Mouse (Mus musculus) thymus, adult 2 months (tissue): Measurements from ENCODE around the gene Gpr25. TPM values are rescaled to one million over a fixed set of nuclear protein-coding genes. Genes with fewer than 3 reads are reported as not detected.

Experiments
- DNase-seq: peaks from one replicate; pipeline ENCODE4 v3.0.0; 2021
- H3K27ac ChIP-seq: fragments of 200-500 bp; 2 replicates; pipeline ENCODE4 v1.5.1; 2012; ENCODE audit warnings: low read length, control low read depth; ENCODE audit not compliant: control insufficient read depth, insufficient read depth
- H3K27me3 ChIP-seq: fragments of 200-500 bp; 2 replicates; pipeline ENCODE4 v1.6.1; 2012; ENCODE audit warnings: mild to moderate bottlenecking, low read length, moderate library complexity, mixed read lengths; ENCODE audit not compliant: control insufficient read depth, insufficient read depth
- H3K36me3 ChIP-seq: fragments of 200-500 bp; 2 replicates; pipeline ENCODE4 v1.6.1; 2012; ENCODE audit warnings: mild to moderate bottlenecking, low read length, moderate library complexity; ENCODE audit not compliant: control insufficient read depth, insufficient read depth
- H3K4me1 ChIP-seq: fragments of 200-500 bp; replicated peaks from 2 replicates; pipeline ENCODE4 v1.6.1; 2012; ENCODE audit warnings: low read length; ENCODE audit not compliant: control insufficient read depth, insufficient read depth
- H3K4me3 ChIP-seq: fragments of 200-500 bp; 2 replicates; pipeline ENCODE4 v1.5.1; 2012; ENCODE audit warnings: mild to moderate bottlenecking, low read length, control low read depth, moderate library complexity; ENCODE audit not compliant: control insufficient read depth, insufficient read depth
- CTCF ChIP-seq: fragments of 200-500 bp; IDR thresholded peaks from 2 replicates; pipeline ENCODE4 v1.5.1; 2012; ENCODE audit warnings: mild to moderate bottlenecking, control low read depth, low read length, moderate library complexity, borderline replicate concordance; ENCODE audit not compliant: control insufficient read depth, poor library complexity, insufficient read depth; ENCODE audit errors: extremely low read depth
- POLR2A ChIP-seq: fragments of 200-500 bp; IDR thresholded peaks from 2 replicates; pipeline ENCODE4 v1.6.1; 2012; ENCODE audit warnings: mild to moderate bottlenecking, low read length, control low read depth, moderate library complexity; ENCODE audit not compliant: control insufficient read depth, poor library complexity, insufficient read depth; ENCODE audit errors: extremely low read depth
- WGBS: fragments of 180-500 bp; shearing (Covaris S2); methylation state at CpG from one replicate; pipeline ENCODE4 v1.1.7; 2018; 5-methylcytosine and 5-hydroxymethylcytosine counted together
- polyA plus RNA-seq: library from polyadenylated mRNA; depleted of rRNA; stranded (reverse); fragments of >200 nt; gene quantifications from 2 replicates; pipeline ENCODE4 v1.2.3, GENCODE M21; 2012

Gene Gpr25
- polyA plus RNA-seq, 1 experiment: 24.4 TPM

DNA sequence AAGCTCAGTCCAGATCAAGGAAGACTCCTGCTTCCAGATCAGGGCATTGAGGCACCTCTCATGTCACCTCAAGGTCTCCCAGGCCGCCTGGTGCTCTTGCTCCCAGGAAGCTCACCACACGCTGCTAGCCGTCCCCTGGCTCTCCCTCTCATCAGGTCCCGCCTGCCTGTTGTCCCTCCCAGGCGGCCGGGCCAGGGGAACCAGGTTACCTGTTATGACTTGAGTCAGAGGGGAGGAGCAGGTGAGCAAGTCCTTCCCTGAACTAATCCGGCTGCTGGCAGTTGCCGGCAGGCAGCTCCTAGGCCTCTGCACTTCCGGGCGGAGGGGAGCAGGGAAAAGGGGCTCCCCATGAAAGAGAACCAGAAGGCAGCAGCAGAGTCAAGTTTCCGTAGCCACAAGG lies 30.5 kb downstream of the Gpr25 start:
- Histone ChIP-seq H3K27ac (no peak overlapping the region), H3K36me3 (no peaks in the 10 kb centered on the region), H3K27me3 (no peaks in the 10 kb centered on the region; the same call in 1 of the 2 replicates), H3K4me3 (no peak overlapping the region), H3K4me1 (peaks cover 38% of the 10 kb centered on the region)
- TF ChIP-seq CTCF (no peak), POLR2A (no peak)
- no peak for DNase-seq
- WGBS: 85% methylated on average over 11 of the region's 11 CpGs

DNA sequence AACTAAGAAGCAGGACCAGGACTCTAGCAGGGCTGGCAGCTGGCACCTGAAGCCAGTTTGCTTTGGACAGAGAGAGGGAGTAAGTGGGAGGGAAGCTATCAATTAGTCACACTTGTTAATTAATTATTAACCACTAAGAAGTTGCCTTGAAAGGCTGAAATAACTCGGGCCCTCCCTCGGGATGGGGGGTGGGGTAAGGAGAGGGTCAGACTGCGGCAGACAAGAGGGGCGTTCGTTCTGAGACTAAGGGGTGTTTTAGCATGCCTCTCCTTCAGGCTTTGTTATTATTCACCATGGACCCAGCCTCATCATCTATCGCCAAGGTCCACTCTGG lies 31.7 kb downstream of the Gpr25 start:
- Histone ChIP-seq H3K27ac (no peak overlapping the region), H3K4me3 (no peak overlapping the region), H3K4me1 (peaks cover 31% of the 10 kb centered on the region), H3K36me3 (no peaks in the 10 kb centered on the region), H3K27me3 (no peaks in the 10 kb centered on the region; the same call in 1 of the 2 replicates)
- 93% methylated on average over 6 of the region's 6 CpGs for WGBS
- DNase-seq: no peak
- TF ChIP-seq POLR2A (no peak), CTCF (no peak)

DNA sequence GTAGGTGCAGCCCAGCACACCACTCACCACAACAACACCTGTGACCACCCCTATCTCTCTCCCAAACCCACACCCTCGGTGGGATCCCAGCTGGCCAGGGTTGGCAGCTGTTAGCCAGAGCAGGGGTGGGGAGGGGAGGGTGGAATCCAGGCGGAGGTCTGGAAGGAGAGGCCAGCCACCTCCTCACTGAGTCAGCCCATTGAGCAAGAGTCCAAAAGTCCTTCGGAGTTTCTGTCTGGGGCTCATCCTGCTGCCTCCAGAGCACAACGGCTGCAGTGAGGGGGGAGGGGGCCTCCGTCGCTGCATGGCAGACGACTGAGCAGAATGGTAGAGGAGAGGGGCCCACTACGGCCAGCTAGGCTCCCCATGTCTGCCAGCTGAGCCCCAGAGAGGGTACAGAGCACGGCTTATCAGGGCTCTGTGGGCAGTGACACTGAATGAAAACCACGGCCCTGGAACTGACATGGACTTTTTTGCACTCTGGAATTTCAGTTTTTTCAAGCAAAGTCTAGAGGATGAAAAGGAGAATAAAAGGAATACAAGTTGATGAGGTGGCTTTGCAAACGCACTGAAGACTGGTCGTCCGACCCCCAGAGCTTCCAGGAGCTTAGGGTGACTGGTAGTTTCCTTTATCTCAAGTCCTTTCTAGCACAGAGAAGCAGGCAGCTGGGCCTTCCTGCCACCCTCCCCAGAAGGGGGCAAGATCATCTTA lies 32.2 kb downstream of the Gpr25 start:
- TF ChIP-seq POLR2A (no peak), CTCF (no peak)
- 42% methylated on average over 13 of the region's 13 CpGs for whole genome bisulfite sequencing
- H3K4me1 ChIP-seq: peaks cover 31% of the 10 kb centered on the region
- no peak overlapping the region for H3K4me3 ChIP-seq
- H3K36me3 ChIP-seq: no peaks in the 10 kb centered on the region
- no peak overlapping the region for H3K27ac ChIP-seq
- H3K27me3 ChIP-seq: no peaks in the 10 kb centered on the region; the same call in 1 of the 2 replicates
- no peak for DNase-seq

DNA sequence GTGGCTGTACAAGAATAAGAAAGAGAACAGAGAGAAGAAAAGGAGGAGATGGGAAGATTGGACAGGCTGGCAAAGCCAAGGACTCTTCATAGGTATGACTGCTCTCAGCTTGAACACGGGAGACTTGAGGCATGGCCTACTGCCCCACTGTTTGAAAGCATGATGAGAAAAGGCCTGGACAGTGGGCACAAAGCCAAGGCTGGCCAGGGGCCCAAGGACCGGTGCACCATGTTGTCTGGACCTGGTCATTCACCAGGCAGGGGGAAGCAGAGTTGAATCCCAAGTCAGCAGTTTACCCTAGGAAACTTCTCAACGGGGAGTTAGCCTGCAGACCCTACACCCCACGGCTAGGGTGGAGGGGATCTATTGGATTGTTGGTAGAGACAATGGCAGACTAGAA lies 32.8 kb downstream of the Gpr25 start:
- no peak for TF ChIP-seq CTCF
- no peak for TF ChIP-seq POLR2A
- Histone ChIP-seq H3K36me3 (no peaks in the 10 kb centered on the region), H3K4me3 (no peak overlapping the region), H3K27ac (no peak overlapping the region), H3K27me3 (no peaks in the 10 kb centered on the region; the same call in 1 of the 2 replicates), H3K4me1 (peaks cover 27% of the 10 kb centered on the region)
- 87% methylated on average over 4 of the region's 4 CpGs for WGBS
- no peak for DNase-seq

DNA sequence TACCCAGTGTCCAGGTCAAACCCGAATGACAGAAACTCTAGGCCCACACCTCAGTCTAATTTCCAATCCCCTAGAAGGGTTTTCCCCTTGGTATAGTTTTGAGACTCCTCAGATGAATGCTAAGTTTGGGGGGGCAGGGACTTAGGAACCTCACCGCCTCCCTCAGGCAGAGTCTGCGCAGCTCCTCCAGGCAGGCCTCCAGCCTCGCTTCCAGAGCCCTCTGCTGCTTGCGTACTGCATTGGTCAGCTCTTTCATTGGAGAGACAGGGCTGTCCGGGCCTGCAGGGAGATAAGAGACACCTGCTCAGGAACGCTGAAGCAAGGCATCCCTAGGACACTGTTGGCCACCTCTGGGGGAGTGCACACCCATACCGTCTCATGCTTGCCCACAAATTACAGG lies 34.0 kb downstream of the Gpr25 start:
- peaks cover 20% of the 10 kb centered on the region for H3K4me1 ChIP-seq
- no peaks in the 10 kb centered on the region for H3K36me3 ChIP-seq
- no peak overlapping the region for H3K4me3 ChIP-seq
- H3K27me3 ChIP-seq: no peaks in the 10 kb centered on the region
- TF ChIP-seq CTCF: no peak
- no peak for DNase-seq
- WGBS: 95% methylated on average over 8 of the region's 8 CpGs
- no peak overlapping the region for H3K27ac ChIP-seq

DNA sequence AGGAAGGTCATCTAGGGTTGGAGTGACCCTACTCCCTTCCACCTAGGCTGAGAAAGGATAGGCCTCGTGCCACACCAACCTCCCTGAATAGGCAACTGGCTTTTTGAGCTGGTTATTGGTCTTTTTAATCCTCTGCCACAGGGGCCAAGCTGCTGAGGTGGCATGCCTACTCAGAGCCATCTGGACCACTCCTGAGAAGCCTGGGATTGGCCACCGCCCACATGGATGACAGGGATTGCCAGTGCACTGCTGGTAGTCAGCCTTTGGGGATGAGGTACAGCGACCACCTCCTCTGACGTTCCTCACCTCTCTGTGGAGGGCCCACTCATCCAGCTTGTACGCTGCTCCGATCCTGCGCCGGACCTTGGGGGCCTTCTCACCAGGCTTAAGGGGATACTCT lies 34.8 kb downstream of the Gpr25 start:
- WGBS: 98% methylated on average over 8 of the region's 8 CpGs
- Histone ChIP-seq H3K4me3 (no peak overlapping the region), H3K27ac (no peak overlapping the region), H3K36me3 (no peaks in the 10 kb centered on the region), H3K4me1 (peaks cover 14% of the 10 kb centered on the region), H3K27me3 (no peaks in the 10 kb centered on the region)
- no peak for DNase-seq
- TF ChIP-seq POLR2A (no peak), CTCF (no peak)
